Mouse (Mus musculus): ENCODE results near the gene Dennd1c. TPM values are rescaled to one million over a fixed set of nuclear protein-coding genes. Genes with fewer than 3 reads are reported as not detected.

Dennd1c gene
- 2.7 and 4.1 TPM in 2 replicates for polyA plus RNA-seq (2016; fragmentation: Nextera tagmentation; extraction: Ambion mirVana)

DNA sequence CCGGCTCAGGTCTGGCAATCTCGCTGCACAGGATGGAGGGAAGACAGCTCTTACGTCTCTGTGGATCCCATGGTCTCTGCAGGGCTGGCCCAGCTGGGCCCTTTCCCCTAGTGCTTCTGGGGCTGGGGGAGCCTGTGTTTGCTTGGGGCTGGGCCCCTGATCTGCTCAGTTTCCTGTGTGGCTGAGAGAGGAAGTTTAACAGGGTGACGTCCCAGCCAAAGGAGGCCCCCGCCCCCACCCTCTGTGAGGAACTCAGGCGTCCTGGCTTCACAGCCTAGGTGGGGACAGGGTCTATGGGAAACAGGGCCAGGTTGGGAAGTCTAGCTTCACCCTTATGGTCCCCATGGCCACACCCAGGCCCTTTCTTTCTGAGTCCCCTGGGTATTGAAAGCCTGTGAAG lies at the start of gene Dennd1c:
Dennd1c (minus strand) TSS at position 179 of the 400 bp plus-strand sequence.
- 65% methylated on average over 6 of the region's 6 CpGs for WGBS
- no peak within 1 kb of the TSS for H3K4me3 ChIP-seq

DNA sequence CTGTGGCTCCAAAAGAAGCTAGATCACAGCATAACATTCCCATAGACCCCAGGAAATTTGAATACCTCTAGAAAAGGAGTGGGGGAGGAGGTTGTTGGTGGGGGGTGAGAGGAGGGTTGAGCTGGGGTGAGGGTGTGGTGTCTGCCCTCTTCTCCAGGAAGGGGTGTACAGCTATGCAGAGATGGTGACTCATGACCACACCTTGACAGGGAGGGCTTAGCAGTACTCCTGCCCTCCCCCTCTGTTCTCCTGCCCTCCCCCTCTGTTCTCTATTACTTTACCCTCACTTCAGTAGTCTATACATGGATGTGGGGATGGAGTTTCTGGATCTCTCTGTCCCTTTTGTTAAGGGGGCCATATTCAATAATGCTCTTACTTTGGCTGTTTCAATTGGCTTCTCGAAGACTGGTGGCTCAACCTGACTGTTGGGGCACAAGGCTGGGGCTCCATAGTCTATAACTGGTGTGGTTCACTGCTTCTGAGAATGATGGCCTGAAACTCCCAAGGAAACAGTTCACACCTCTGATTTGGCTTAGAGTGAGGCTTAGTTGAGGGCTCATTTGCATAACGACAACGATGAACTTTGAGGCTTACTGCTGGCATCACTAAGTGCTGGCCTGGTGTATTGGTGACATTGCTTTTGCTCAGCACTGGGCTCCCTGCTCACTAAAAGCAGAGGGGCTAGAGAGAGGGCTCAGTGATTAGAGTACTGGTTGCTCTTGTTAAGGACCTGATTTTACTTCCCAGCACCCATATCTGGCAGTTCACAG lies 47.7 kb upstream of the Dennd1c start:
- Histone ChIP-seq H3K9me3 (no peaks in the 10 kb centered on the region), H3K4me3 (no peak overlapping the region), H3K4me1 (0 out of 2 replicates have a peak, but pooled peaks cover 4% of the 10 kb centered on the region), H3K27me3 (ENCODE audit: poor library complexity, severe bottlenecking) (no peaks in the 10 kb centered on the region), H3K36me3 (replicated peaks) (no peaks in the 10 kb centered on the region), H3K27ac (no peak overlapping the region)
- 71% methylated on average over 3 of the region's 3 CpGs for WGBS
- no peak for DNase-seq (ENCODE audit: extremely low spot score, low spot score)

More for the DNA sequence above, at the start of gene Dennd1c:
- no peak for DNase-seq (ENCODE audit: extremely low spot score, low spot score)
- Histone ChIP-seq H3K27ac (no peak within 1 kb of the TSS), H3K9me3 (no peaks in the 10 kb centered on the region), H3K27me3 (ENCODE audit: poor library complexity, severe bottlenecking) (no peaks in the 10 kb centered on the region), H3K36me3 (replicated peaks) (peaks cover 23% of the 10 kb centered on the region), H3K4me1 (peaks cover 5% of the 10 kb centered on the region)

DNA sequence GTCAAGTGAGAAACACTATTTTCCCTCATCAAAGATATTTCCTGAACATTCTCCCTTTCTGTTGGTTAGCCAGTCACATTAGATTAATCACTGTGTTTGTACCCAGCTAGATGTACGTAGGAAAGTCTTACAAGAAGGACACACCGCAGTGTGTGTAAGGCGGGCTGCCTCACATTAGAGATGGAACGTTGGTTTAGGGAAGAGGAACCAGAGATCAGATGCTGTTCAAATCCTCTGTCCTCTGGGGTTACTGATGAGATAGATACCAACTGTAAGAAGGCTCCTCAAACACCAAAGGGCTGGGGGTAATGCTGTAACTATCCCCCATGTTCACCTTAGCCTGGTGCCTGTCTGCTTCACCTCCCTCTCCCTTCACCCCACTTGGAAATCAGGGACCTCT lies 46.5 kb upstream of the Dennd1c start:
- 0 out of 2 replicates have a peak, but pooled peaks cover 4% of the 10 kb centered on the region for H3K4me1 ChIP-seq
- H3K9me3 ChIP-seq = no peaks in the 10 kb centered on the region
- H3K27ac ChIP-seq = no peak overlapping the region
- no peaks in the 10 kb centered on the region for H3K36me3 ChIP-seq (replicated peaks)
- WGBS = 90% methylated on average over 4 of the region's 4 CpGs
- DNase-seq (ENCODE audit: extremely low spot score, low spot score) = no peak
- no peak overlapping the region for H3K4me3 ChIP-seq
- no peaks in the 10 kb centered on the region for H3K27me3 ChIP-seq (ENCODE audit: poor library complexity, severe bottlenecking)

DNA sequence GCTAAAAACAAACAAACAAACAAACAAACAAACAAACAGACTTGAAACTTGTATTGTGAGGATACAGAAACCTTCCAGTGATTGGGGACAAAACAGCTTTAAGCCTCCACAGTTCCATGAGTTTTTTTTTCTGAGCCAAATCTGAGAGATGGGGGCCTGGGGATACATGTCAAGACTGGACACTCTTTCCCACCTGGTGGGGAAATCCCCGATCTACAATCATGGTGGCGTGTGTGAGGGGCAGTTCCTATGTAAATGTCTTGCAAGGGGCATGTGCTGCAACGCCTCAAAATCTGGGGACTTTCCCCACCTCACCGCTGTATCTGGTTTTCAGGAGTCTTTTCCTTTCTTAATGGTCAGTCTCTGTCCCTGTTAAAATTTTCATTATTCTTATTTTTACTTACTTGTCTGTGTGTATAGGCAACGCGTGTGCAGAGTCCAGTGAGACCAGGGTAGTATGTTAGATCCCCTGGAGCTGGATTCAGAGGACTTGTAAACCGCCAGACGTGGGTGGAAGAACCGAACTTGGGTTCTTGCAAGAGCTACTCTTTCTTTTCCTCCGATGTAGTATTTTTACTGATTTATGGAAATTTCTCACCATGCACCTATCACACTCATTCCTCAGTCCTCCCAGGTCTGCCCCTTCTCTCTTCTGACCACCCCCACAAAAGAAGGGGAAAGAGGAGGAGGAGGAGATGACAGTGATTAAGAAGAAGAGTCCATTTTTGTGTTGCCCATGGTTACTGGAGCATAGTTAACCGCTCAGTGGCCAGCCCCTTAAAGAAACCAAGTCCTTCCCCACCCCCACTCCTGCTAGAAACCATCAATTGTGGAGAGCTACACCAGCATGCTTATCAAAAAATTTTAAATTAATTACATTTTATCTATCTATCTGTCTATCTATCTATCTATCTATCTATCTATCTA lies 45.1 kb upstream of the Dennd1c start:
- Histone ChIP-seq H3K27me3 (ENCODE audit: poor library complexity, severe bottlenecking) (no peaks in the 10 kb centered on the region), H3K27ac (no peak overlapping the region), H3K4me3 (no peak overlapping the region), H3K9me3 (no peaks in the 10 kb centered on the region), H3K36me3 (replicated peaks) (no peaks in the 10 kb centered on the region), H3K4me1 (peaks cover 11% of the 10 kb centered on the region)
- no peak for DNase-seq (ENCODE audit: extremely low spot score, low spot score)
- 89% methylated on average over 11 of the region's 11 CpGs for WGBS

DNA sequence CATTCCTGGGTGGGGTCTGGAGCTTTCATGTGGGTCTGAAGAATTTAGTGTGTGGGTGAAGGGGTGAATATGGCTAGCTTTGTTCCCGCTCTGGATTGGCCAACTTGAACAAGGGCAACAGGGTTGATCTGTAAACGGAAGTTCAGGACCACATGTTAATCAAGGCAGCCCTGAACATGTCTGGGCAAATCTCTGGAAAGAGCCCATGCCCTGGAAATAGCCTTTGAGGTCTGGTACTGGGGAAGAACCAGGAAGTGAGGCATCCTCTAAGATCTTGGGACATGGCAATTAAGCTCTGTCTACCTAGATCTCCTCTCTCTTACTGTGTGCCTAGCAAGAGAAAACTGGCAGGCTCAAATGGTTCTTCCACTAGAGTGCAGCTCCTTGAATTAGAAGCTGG lies 43.5 kb upstream of the Dennd1c start:
- WGBS = 86% methylated on average over 2 of the region's 2 CpGs

DNA sequence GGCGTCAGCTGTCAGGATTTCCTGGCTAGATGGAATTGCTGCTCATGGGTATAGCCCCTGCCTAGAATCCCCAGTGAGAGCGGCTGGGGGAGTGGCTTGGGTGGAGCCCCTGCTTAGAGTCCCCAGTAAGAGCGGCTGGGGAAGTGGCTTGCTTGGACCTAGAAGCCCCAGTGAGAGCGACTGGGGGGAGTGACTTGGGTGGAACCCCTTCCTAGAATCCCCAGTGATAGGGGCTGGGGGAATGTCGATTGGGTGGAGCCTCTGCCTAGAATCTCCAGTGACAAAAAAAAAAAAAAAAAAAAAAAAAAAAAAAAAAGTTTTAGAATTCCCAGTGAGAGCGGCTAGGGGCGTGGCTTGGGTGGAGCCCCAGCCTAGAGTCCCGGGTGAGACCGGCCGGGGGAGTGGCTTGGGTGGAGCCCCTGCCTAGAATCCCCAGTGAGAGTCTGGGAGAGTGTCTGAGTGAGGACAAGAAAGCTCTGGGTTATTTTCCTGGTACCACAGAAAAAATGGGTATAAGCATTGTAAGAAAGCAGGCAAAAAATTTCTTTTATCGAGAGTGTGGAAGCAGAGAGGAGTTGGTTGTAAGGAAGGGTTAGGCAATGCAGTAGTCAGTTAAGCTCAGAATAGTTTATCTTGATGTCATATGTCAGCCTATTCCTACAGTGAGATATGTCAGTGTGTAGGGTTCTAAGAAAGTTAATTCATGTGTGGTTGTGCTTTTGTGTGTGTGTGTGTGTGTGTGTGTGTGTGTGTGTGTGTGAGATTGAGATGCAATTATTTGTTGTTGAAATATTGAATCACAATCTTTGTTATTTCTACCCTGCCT lies 40.4 kb upstream of the Dennd1c start:
- H3K4me3 ChIP-seq = peak overlapping the region; percentile 26; the same call in 1 of the 2 replicates
- H3K4me1 ChIP-seq = peaks cover 15% of the 10 kb centered on the region
- 2% methylated on average over 11 of the region's 11 CpGs for WGBS
- H3K9me3 ChIP-seq = no peaks in the 10 kb centered on the region
- DNase-seq (ENCODE audit: extremely low spot score, low spot score) = peak; percentile 31
- H3K27me3 ChIP-seq (ENCODE audit: poor library complexity, severe bottlenecking) = no peaks in the 10 kb centered on the region; the same call in 1 of the 2 replicates
- H3K36me3 ChIP-seq (replicated peaks) = no peaks in the 10 kb centered on the region
- no peak overlapping the region for H3K27ac ChIP-seq

More for the DNA sequence above, 43.5 kb upstream of the Dennd1c start:
- Histone ChIP-seq H3K4me3 (no peak overlapping the region), H3K27me3 (ENCODE audit: poor library complexity, severe bottlenecking) (no peaks in the 10 kb centered on the region; the same call in 1 of the 2 replicates), H3K36me3 (replicated peaks) (no peaks in the 10 kb centered on the region), H3K27ac (no peak overlapping the region), H3K9me3 (no peaks in the 10 kb centered on the region), H3K4me1 (peaks cover 15% of the 10 kb centered on the region)
- no peak for DNase-seq (ENCODE audit: extremely low spot score, low spot score)

DNA sequence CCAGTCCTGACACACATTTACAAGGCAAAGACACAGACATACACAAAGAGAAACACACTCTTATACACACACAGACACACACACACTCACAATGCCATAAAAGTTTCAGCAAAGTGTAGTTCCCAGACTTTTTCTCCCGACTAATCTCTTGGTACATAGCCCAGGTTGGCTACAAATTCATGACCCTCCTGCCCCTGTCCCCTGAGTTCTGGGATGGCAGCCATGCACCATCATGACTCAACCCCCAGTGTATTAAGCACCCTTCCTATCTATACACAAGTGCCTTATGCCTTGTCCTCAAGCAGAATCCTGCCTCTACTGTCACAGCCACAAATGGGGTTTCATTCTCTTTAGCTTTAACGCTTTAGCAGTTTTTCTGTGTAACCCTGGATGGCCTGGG lies 38.5 kb upstream of the Dennd1c start:
- DNase-seq (ENCODE audit: extremely low spot score, low spot score) = no peak
- H3K9me3 ChIP-seq = no peaks in the 10 kb centered on the region
- WGBS = 80% methylated on average over 2 of the region's 2 CpGs

DNA sequence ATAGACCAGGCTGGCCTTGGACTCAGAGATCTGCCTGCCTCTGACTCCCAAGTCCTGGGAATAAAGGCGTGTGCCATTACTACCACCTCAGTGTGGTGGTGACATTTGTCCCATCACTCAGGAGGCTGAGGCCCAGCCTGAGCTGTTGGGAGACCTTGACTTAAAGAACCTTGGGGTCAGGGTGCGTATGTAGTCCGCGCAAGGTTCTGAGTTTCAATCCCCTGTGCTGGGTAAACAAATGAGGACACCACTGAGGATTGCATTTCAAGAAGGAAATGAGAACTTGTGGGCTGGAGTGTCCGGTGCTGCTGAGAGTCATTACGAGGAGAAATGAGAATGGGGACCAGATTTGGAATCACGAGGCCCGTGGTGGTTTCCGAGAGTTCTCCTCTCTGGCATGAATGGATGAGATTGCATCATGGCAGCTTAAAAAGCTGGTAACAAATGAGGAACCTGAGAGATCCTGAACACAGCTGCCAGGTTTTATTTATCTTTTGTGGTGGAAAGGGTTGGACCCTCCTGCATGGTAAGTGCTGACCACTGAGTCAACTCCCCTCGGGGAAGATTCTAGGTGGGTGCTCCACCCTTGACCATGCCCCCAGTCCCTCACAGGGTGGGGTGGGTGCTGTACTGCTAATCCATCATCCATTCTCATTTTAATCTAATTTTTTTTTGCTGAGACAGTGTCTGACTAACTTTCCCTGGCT lies 34.6 kb upstream of the Dennd1c start:
- Histone ChIP-seq H3K27me3 (ENCODE audit: poor library complexity, severe bottlenecking) (no peaks in the 10 kb centered on the region; the same call in 1 of the 2 replicates), H3K9me3 (no peaks in the 10 kb centered on the region), H3K36me3 (replicated peaks) (0 out of 2 replicates have a peak, but pooled peaks cover 8% of the 10 kb centered on the region), H3K27ac (no peak overlapping the region), H3K4me3 (no peak overlapping the region), H3K4me1 (0 out of 2 replicates have a peak, but pooled peaks cover under 1% of the 10 kb centered on the region)
- DNase-seq (ENCODE audit: extremely low spot score, low spot score) = no peak
- whole genome bisulfite sequencing = 91% methylated on average over 10 of the region's 10 CpGs

More for the DNA sequence above, 38.5 kb upstream of the Dennd1c start:
- Histone ChIP-seq H3K27me3 (ENCODE audit: poor library complexity, severe bottlenecking) (no peaks in the 10 kb centered on the region; the same call in 1 of the 2 replicates), H3K27ac (no peak overlapping the region), H3K4me1 (peaks cover 15% of the 10 kb centered on the region), H3K36me3 (replicated peaks) (no peaks in the 10 kb centered on the region), H3K4me3 (no peak overlapping the region)

DNA sequence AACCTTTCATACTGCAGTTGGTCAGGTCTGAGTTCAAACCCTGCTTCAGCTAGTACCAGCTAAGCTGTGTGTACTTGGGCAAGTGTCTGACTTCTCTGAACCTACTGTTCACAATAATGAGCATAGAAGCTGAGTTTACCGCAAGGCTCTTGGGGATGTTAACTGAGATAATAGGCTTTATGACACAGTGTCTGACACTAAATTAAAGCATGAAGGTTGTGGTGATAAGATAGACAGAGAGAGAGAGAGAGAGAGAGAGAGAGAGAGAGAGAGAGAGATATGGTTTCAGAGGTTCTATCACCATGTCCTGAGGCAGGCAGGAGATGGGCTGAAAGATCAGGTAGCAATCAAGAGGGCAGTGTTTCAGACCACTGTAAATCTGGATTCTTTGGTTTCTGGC lies 31.7 kb upstream of the Dennd1c start:
- 92% methylated on average over 1 of the region's 1 CpGs for WGBS
- Histone ChIP-seq H3K9me3 (no peaks in the 10 kb centered on the region), H3K4me3 (no peak overlapping the region), H3K27ac (no peak overlapping the region), H3K27me3 (ENCODE audit: poor library complexity, severe bottlenecking) (no peaks in the 10 kb centered on the region), H3K36me3 (replicated peaks) (peaks cover 16% of the 10 kb centered on the region), H3K4me1 (peaks cover 23% of the 10 kb centered on the region)
- no peak for DNase-seq (ENCODE audit: extremely low spot score, low spot score)

DNA sequence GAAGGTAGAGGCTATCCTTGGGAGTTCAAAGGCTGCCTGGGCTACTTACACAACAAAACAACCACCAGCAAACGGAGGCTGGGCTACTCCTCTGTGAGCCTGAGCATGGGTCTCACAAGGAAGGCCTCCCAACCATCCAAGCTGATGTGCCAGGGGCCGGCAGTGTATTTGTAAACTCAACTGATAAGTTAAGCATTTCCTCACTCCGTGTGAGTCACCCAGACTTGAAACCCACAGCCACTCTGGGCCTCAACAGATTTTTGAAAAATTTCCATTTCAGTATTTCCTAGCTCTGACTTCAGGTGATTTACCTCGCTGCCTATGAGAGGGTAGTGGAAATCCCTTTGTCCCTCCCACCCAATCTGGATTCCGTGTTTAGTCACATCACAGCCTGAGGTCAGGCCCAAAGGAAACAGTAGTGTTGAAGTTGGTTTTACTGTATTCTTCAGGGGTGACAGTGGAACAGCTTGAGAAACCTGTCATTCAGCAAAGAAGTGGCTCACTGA lies 30.4 kb upstream of the Dennd1c start:
- Histone ChIP-seq H3K9me3 (no peaks in the 10 kb centered on the region), H3K4me1 (peaks cover 31% of the 10 kb centered on the region), H3K27me3 (ENCODE audit: poor library complexity, severe bottlenecking) (no peaks in the 10 kb centered on the region), H3K4me3 (no peak overlapping the region), H3K27ac (no peak overlapping the region), H3K36me3 (replicated peaks) (peaks cover 16% of the 10 kb centered on the region)
- WGBS = 68% methylated on average over 5 of the region's 5 CpGs
- no peak for DNase-seq (ENCODE audit: extremely low spot score, low spot score)

DNA sequence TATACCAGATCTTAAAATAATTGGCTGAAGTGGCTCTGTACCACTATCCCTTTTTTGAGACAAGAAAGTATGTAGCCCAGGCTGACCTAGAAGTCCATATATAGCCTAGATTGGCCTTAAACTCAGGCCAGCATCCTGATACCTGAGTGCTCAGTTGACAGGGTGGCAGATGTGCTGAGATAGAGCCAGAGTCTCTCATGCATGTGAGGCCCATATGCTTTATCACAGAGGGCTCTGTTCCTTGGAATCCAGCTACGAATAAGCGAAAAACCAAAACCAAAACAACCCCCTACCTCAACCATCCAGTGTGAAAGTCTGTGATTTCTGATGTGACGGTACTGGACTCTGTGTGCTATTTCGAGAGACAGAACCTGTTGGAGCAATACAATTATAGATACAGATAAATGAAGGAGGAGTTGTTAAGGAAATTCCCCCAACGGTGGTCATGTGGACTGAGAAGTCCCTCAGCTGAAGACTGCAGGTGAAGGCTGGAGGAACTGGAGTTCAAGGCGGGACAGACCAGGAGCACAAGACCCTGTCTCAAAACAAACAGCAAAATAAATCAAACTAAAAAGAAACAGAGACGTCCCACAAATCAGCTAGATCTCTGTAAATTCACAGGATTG lies 29.8 kb upstream of the Dennd1c start:
- no peak for DNase-seq (ENCODE audit: extremely low spot score, low spot score)
- WGBS = 89% methylated on average over 7 of the region's 7 CpGs
- Histone ChIP-seq H3K4me1 (peaks cover 31% of the 10 kb centered on the region), H3K9me3 (no peaks in the 10 kb centered on the region), H3K4me3 (no peak overlapping the region), H3K27ac (no peak overlapping the region), H3K27me3 (ENCODE audit: poor library complexity, severe bottlenecking) (no peaks in the 10 kb centered on the region), H3K36me3 (replicated peaks) (peaks cover 16% of the 10 kb centered on the region)
